Mouse (Mus musculus) embryo, embryonic 11.5 days (tissue): ENCODE results near the gene Tex21.
"Not testable (repeated sequence)": the region's sequence is repeated elsewhere in the genome, so short reads cannot be mapped to it uniquely, and the experiment has no call there.

ENCODE experiments used
- DNase-seq: peaks from one replicate; pipeline ENCODE4 v3.0.0-alpha.2; 2012; ENCODE audit warnings: low read depth, low spot score

The Tex21 gene

DNA sequence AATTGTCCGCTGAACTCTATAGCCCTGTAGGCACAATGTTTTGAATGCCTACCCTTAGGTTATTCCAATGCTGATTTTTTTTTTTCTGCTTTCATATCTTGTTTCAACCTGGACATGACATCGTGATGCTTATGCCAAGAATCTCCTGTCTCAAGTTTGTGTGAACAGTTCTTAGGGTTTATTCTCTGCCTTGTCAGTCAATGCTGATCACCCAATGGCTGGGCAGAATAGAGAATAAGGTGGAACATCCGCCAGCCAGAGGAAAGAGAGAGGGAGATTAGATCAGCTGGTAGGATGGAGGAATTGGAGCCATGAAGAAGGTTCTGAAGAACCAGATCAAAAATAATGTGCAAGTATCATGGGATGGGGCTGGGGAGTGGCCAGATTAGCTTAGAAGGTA, 14.1 kb upstream of the Tex21 start:
- DNase-seq = no peak

DNA sequence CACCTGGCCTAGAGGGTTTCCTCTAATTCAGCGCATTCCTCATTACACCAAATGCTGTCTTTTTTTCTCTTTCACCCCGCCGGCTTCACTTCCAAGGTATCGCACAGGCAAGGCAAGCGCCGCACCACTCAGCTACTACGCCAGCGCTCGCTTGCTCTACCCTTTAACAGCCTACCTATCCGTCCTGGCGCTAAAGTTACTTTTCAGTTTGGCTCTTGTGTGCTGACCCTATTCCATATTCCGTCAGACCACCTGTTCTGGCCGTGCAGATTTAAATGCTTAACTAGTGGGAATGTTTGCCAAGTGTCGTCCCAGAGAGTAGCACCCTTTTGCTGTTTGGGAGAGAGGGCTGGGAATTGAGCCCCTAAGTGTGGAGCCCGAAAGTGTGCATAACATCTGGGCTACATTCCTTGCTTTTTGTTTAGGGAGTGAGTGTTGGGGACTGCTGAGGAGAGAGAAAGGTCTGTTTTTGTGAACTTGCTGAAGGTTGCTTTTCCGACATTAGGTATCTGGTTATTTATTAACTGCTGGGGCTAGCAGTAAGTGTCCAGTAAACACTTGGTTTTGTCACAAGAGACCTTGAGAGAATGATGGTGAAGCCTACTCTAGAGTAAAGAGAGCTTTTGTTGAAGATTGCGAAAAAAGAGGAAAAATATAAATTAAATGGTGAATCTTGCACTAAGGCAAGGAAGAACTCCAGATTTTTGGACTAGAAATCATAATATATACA, 9.7 kb upstream of the Tex21 start:
- DNase-seq = no peak

GRCm38 (mm10) chr12:76255499-76255875, 8.9 kb upstream of the Tex21 start:
- DNase-seq = no peak

DNA sequence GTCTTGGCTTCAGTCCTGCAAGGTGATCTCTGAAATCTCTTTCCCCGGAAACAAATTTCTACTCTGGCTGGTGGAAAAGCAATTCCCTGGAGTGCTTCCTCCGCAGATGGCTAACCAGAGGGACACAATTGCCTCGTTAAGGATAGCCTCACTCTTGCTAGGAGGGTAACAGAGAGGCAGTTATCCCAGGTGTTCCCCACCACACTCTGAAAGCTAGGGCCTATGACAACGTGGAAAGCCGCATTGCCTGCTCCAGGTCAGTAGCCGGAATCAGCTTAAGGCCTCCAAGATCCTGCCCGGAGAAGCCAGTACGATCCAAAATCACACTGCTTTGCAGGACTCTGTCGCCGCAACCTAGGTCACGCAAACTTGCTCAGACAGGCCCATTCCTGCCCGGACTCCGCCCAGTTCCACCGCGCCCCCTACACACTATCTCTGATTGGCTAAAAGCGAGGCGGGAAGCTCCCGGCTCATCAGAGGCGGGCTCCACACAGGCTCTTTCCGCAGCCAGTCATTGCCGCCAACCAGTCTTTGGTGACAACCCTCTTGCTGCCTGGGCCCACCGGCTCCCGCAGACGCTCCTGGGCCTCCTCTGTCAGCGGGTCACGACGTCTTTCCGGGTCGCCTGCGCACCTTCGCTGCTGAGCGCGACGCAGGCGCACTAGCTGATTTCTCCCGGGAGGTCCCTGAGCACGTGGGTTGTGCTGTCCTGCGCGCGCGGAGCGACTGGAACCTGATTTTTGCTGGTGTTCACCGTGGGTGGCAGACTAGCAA, 8.4 kb upstream of the Tex21 start, which contains the start of gene Mthfd1:
Gene Mthfd1 (plus strand): TSS at position 574 of the 774 bp plus-strand sequence.
- peak; percentile 91 for DNase-seq

GRCm38 (mm10) chr12:76253991-76254390, 7.4 kb upstream of the Tex21 start:
- no peak for DNase-seq

- no peak for DNase-seq
Observed at GRCm38 (mm10) chr12:76253591-76253990, 7.0 kb upstream of the Tex21 start.

GRCm38 (mm10) chr12:76253090-76253489, 6.5 kb upstream of the Tex21 start:
- no peak for DNase-seq

- no peak for DNase-seq
Observed at GRCm38 (mm10) chr12:76244981-76245380, 1.6 kb downstream of the Tex21 start.

GRCm38 (mm10) chr12:76241833-76242232, 4.7 kb downstream of the Tex21 start:
- DNase-seq = no peak

GRCm38 (mm10) chr12:76241084-76241483, 5.5 kb downstream of the Tex21 start:
- no peak for DNase-seq

DNA sequence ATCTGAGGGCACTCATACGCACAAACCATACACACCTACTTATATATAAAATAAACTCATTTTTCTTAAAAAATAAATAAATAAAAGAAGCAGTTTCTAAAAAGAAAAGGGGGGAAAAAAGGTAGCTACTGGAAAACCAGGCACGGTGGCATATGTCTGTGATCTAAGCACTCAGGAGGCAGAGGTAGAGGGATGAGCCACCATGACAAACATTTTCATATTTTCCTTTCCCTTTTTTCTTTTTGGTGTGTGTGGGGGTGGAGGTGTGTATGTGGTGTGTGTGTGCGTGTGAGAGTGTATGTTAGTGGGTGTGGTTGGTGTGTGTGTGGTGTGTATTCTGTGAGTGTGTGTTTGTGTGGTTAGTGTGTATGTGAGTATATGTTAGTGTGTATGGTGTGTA, 5.9 kb downstream of the Tex21 start:
- DNase-seq = no peak

GRCm38 (mm10) chr12:76239839-76240571, 6.5 kb downstream of the Tex21 start:
- DNase-seq = no peak

- DNase-seq = no peak
Observed at GRCm38 (mm10) chr12:76239145-76239838, 7.3 kb downstream of the Tex21 start.

GRCm38 (mm10) chr12:76235253-76235652, 11.3 kb downstream of the Tex21 start:
- DNase-seq = no peak

DNA sequence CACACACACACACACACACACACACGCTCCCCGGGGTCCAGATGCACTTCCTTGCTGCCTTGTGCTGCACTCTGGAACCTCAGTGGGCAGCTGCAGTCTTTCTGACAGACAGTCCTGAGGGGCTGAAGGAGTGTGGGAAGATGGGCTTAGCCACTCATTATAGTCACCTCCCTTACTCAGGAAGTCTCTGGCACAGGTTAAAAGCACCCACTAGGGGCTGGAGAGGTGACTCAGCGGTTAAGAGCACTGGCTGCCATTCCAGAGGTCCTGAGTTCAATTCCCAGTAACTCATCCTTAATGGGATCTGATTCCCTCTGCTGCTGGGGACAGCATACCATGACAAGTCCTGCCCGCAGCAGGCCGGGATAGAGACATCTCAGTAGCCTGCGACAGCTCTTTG, 15.9 kb downstream of the Tex21 start:
- no peak for DNase-seq

- DNase-seq = not testable (repeated sequence)
Observed at GRCm38 (mm10) chr12:76222104-76222503, 24.4 kb downstream of the Tex21 start.

DNA sequence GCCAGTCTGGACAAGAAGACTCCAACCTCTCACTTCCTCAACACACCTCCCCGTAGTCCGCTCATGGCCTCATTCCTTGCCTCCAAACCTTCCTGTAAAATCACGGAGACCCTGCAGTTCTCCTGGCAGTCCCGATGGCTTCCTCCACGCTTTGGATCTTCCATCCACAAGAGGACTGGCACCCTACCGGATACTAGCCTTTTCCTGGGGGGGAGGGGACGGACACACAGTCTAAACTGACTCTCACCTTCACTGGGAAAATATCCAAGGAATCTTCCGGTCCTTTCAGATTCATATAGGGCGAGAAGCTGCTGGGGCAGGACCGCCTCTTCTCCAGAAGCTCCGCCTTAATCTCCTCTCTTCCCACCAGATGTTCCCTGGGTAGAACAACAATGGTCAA, 29.8 kb downstream of the Tex21 start:
- DNase-seq = no peak

DNA sequence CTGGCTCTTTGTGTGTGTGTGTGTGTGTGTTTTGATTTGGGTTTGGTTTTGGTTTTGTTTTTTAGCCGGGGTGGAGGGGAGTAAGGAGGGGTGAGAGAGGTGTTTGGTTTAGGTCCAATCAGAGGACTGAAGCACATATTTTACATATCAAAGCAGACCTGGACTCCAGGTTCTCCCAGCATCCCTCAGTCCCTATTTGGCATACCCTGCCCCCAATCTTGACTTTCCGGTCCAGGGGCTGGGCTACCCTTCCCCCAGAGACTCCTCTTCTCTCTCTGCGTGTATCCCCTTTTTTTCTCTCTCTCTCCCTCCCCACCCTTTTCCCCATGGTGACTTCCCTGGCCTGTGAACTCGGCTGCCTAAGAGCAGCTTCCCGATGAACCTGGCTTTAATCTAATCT, 31.4 kb downstream of the Tex21 start:
- DNase-seq = no peak

- DNase-seq = no peak
Observed at GRCm38 (mm10) chr12:76209429-76209974, 37.0 kb downstream of the Tex21 start.

- DNase-seq = no peak
Observed at GRCm38 (mm10) chr12:76200326-76200725, 46.2 kb downstream of the Tex21 start.

DNA sequence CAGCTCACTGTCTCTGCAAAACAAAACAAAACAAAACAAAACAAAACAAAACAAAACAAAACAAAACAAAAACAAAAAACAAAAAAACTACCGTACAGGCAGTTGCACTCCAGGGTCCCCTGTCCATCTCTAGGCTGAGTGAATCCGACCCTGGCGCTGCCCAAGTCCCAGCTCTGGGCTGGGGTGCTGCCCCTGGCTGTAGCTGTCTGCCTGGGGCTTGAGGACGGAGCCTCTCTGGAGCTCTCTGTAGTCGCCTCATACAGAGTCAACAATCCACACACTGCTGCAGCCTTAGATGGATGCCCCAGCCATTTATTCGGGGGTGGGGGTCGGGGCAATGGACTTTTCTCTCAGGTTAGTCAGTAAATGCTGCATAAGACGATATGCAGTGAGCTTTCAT, 49.5 kb downstream of the Tex21 start:
- DNase-seq = no peak

GRCm38 (mm10) chr12:76196709-76197054, 49.9 kb downstream of the Tex21 start:
- DNase-seq = peak; percentile 72
